Mouse (Mus musculus) heart, adult 2 months (tissue): Measurements from ENCODE around the gene Rhobtb1.
A peak's percentile ranks its signal among the peaks of the same experiment; 100 is the strongest.

ENCODE experiments used
- CTCF ChIP-seq: fragments of 200-600 bp; IDR thresholded peaks from 2 replicates; pipeline ENCODE4 v1.8.1; 2022; ENCODE audit warnings: antibody characterized with exemption, mild to moderate bottlenecking, moderate library complexity
- EP300 ChIP-seq: fragments of 200-500 bp; IDR thresholded peaks from 2 replicates; pipeline ENCODE4 v1.6.1; 2011; ENCODE audit warnings: low read depth, low read length, control low read depth; ENCODE audit not compliant: insufficient read depth
- POLR2A ChIP-seq: fragments of 200-500 bp; IDR thresholded peaks from 2 replicates; pipeline ENCODE4 v1.6.1; 2011; ENCODE audit warnings: mild to moderate bottlenecking, low read depth, low read length, control low read depth; ENCODE audit not compliant: insufficient read depth

- TF ChIP-seq POLR2A (no peak), EP300 (no peak), CTCF (peak; percentile 66)
Observed at GRCm38 (mm10) chr10:69101988-69102387, 49.2 kb upstream of the Rhobtb1 start.
